Mouse (Mus musculus): ENCODE data around the gene Zfp617.
"Not testable (repeated sequence)": the region's sequence is repeated elsewhere in the genome, so short reads cannot be mapped to it uniquely, and the experiment has no call there.

Zfp617 gene

GRCm38 (mm10) chr8:71952961-71953700 is 44.7 kb downstream of the Zfp617 start:
- DNase-seq = not testable (repeated sequence)

GRCm38 (mm10) chr8:71954666-71955065 is 46.2 kb downstream of the Zfp617 start:
- DNase-seq = no peak

- DNase-seq = no peak
These were observed 52.0 kb downstream of the Zfp617 start for GRCm38 (mm10) chr8:71960483-71960882.

GRCm38 (mm10) chr8:71961796-71962195 is 53.4 kb downstream of the Zfp617 start:
- no peak for DNase-seq

GRCm38 (mm10) chr8:71964051-71964450 is 55.6 kb downstream of the Zfp617 start:
- no peak for DNase-seq

GRCm38 (mm10) chr8:71965166-71965565 is 56.7 kb downstream of the Zfp617 start:
- DNase-seq = no peak

GRCm38 (mm10) chr8:71966411-71966810 is 58.0 kb downstream of the Zfp617 start:
- no peak for DNase-seq

- DNase-seq = no peak
These were observed 58.8 kb downstream of the Zfp617 start for GRCm38 (mm10) chr8:71967261-71967660.

- DNase-seq = no peak
These were observed 59.7 kb downstream of the Zfp617 start for GRCm38 (mm10) chr8:71968100-71968499.

GRCm38 (mm10) chr8:71968636-71969035 is 60.2 kb downstream of the Zfp617 start:
- DNase-seq = no peak

- DNase-seq = peak in 1 of 2 experiments; percentile 46
These were observed 63.5 kb downstream of the Zfp617 start for GRCm38 (mm10) chr8:71971945-71972344.

- DNase-seq = no peak
These were observed 65.8 kb downstream of the Zfp617 start for GRCm38 (mm10) chr8:71974211-71974610.

GRCm38 (mm10) chr8:71981032-71981431 is 72.6 kb downstream of the Zfp617 start:
- DNase-seq = no peak

- DNase-seq = no peak
These were observed 73.0 kb downstream of the Zfp617 start for GRCm38 (mm10) chr8:71981456-71981855.

All from cerebellum, postnatal 25 days (tissue).